Mouse (Mus musculus) liver, adult (tissue): Measurements from ENCODE around the gene Polr3h.

Source experiments
- GATA4 ChIP-seq: IDR thresholded peaks from 2 replicates; pipeline ENCODE4 v1.6.1; 2014; ENCODE audit warnings: mild to moderate bottlenecking, low read length; ENCODE audit not compliant: insufficient replicate concordance

Polr3h gene

DNA sequence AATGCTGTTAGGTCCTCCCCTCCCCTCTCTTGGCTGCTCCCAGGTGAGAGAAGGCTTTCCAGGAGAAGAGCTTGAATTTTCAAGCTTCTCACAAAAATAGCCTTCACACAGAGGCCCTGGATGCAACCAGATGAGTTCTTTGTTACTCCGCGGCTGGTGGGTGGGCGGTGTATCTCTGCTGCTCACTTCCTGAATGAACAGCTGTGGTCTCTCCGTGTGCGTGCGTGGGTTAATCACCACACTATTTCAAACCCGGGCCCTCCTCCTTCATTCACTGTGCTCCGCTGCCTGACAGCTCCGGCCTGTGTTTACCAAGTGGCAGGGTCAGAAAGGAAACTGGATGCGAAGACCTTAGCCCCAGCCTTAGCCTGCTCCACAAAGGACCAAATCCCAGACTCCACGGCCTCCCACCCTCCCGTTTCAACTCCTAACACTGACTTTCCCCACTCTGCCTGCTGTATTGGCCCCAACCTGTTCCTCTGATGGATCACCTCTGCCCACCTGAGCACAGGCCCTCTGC is 7.0 kb upstream of the Polr3h start:
- TF ChIP-seq GATA4: no peak

- no peak for TF ChIP-seq GATA4
These were observed 2.2 kb upstream of the Polr3h start for GRCm38 (mm10) chr15:81928277-81928676.

GRCm38 (mm10) chr15:81927741-81928140 is 1.7 kb upstream of the Polr3h start:
- TF ChIP-seq GATA4: no peak

DNA sequence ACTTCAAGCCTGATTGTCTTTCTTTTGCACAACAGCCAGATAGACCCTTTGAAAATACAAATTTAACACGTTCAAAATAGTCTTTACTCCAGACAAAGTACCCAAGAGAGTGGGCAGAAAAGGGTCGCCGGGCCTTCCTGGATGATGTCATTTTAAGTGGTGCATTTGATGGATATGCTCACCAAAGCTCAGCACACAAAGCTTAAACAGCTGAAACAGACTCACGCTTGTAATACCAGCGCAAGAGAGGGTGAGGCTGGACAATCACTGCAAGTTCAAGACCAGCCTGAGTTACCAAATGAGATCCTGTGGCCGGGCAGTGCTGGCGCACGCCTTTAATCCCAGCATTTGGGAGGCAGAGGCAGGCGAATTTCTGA is 394 bp upstream of the Polr3h start:
- no peak for TF ChIP-seq GATA4

DNA sequence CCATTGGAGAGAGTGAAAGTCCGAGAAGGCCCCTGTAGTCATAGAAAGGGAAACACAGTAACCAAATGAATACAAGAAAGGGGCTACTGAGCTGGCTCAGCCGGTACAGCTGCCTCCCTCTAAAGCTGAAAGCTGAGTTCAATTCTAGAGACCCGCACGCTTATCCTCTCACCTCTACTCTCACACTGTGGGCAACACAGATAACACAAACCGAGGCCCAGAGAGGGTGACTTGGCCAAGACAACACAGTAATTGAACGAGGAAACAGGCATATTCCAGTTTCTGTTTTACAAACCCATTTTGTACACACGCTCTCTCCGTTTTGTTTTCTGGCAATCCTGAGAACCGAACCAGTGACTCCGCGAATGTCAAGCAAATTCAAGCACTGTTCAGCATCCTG is 1.1 kb downstream of the Polr3h start:
- no peak for TF ChIP-seq GATA4

DNA sequence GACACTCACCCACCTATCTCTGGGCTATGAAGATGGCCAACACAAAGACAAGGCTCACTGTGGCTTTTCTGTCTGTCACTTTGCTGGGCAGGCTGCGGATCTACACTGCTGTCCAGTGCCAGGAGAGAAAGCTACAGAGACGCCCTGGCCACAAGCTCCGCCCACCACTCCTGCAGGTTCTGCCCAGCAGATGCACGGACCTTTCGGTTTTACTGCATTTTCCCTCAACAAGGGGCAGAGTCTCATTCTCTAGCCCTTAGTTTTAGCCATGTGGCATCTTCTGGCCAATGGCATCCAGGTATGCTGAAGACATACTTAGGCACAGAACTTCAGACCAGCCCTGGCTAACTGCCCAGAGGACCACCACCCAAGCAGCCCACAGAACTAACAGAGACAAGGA is 4.8 kb downstream of the Polr3h start:
- TF ChIP-seq GATA4: no peak

- TF ChIP-seq GATA4: no peak
These were observed 5.4 kb downstream of the Polr3h start for GRCm38 (mm10) chr15:81920546-81921217.

- no peak for TF ChIP-seq GATA4
These were observed 7.0 kb downstream of the Polr3h start for GRCm38 (mm10) chr15:81919062-81919461.

DNA sequence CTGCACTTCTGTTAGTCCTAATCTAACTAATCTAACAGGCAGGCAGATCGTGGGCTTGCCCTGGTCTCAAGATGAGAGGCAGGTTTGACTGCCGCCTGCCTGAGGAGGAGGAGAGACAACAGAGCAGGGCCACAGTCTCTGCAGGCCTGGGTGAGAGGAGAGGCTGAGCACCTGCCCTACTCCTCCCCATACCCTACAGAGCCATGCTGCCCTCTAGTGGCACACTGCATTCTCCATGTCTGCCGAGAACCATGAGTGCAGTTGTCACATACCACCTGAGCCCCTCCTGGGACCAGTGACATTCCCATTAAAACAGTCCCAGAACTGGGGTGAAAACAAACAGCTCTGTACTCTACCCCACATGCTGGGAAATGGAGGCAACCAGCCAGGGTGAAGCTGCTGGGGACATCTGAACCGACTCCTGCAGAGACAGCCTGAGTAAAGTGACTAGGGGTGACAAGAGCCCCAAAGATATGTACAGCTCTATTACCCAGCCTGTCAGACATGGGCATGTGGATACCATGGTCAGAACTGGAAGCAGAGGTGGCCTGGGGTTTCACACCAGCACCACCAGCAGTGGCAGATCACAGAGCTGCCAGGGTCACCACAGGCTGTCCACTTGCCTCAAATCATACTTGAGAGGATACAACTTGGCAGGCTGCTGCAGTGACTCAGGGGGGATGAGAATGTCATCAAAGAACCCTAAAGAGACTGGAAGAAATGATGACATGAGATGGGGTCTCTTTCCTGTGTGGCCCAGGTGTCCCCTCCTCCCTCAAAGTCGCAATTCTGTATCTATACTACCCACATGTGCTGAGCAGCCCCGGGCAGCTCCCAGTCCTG is 8.2 kb downstream of the Polr3h start:
- no peak for TF ChIP-seq GATA4

DNA sequence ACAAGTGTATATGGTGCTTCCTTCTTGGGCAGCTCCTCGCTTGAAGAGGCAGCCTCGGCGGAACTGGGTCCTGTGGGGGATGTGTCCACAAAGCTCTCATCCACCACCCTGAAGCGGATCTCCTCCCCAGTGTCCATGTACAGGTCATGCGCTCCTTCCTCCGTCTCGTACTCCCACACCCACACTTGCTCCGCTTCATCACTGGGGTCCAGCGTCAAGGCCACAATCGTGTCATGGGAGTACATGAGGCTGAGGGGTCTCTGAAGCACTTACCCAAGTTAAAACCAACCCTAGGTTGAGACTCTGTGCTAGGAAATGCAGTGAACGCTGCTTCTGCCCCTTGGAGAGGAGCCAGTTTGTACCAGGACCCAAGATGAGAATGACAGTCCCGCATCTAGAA is 8.8 kb downstream of the Polr3h start:
- no peak for TF ChIP-seq GATA4

DNA sequence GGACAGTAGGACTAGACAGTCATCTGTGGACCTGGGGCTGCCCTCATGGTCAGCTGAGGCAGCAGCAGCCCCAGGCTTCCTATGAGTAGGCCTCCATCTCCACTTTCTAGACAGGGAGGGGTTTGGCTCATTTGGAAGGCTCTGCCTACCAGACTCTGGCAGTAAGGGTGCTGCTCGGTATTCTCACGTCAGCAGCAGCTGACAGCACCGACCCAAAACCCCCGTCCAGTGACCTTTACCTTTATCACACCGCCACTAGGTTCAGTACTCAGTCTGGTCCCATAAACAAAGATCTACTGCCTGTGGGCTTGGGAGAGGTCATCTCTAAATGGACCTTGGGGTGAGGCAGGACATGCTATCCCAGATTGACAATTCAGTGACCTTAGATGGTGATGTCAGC is 10.4 kb downstream of the Polr3h start:
- no peak for TF ChIP-seq GATA4

GRCm38 (mm10) chr15:81914668-81915067 is 11.4 kb downstream of the Polr3h start:
- TF ChIP-seq GATA4: no peak

DNA sequence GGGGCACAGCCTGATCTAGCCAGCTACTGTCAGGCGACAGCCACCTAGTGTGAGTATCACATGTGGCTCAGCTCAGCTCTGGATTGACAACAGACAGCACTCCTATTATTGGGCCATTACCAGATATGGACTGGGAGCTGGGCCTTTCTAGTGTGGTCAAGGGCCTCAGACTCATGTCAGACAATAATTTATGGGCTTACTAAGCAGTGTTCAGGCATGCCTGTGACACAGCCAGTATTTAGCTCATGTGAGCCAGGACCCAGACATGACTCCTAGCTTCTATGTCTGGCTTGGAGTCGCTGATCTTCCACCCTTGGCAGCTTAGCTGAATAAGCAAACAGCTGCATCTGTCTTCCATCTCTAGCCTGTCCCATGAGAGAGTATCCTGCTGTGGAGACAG is 13.5 kb downstream of the Polr3h start:
- TF ChIP-seq GATA4: no peak

- no peak for TF ChIP-seq GATA4
These were observed 18.1 kb downstream of the Polr3h start for GRCm38 (mm10) chr15:81907953-81908352.

DNA sequence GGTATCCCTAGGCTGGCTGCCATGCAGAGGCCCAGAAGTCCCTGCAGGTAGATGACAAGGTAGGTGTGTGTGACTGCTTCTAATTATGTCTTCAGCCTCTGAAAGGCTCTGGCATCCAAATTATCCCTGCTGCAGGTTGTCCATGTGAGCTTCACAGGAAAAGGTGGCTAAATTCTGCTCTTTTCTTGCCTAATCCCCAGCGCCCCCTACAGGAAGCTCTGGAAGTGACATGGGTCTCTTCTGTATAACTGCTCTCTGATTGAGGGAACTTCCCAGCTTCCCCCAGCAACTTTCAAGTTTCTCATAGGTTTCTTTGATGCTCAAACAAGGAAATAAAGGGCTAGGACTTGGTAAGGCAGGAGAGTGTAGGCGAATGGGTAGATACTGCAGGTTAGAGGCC is 21.1 kb downstream of the Polr3h start:
- TF ChIP-seq GATA4: no peak

DNA sequence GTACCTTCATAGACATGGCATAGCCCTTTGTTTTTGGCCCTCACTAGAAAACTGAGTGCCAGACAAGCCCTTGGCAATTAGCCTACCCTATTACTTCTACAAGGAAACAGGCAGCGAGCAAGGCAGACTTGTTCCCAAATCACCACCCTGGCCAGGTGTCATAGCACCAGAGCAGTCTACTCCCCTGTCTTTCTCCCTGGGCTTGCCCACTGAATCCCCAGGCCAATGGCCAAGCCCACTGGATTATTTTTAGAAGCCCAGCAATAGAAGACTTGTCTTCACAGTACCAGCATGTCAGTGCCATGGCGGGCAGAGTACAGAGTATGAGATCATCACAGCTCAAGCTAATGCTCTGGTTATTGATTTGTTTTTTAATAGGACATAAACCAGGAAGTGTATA is 27.3 kb downstream of the Polr3h start:
- TF ChIP-seq GATA4: no peak
